Mouse (Mus musculus) liver, embryonic 13.5 days (tissue): ENCODE data around the gene Fam78b. TPM values are rescaled to one million over a fixed set of nuclear protein-coding genes. Genes with fewer than 3 reads are reported as not detected.

Experiments
- ATAC-seq: fragments of 200-750 bp; cut with Nextera tagmentation; 2 replicates; pipeline ENCODE4 v1.8.0; 2017; ENCODE audit warnings: low read depth, mild to moderate bottlenecking, moderate number of reproducible peaks, moderate library complexity
- DNase-seq: peaks from one replicate; pipeline ENCODE4 v3.0.0; 2022
- H3K27ac ChIP-seq: fragments of 300-500 bp; sonication (generic); 2 replicates; pipeline ENCODE4 v1.5.1; 2015; ENCODE audit warnings: moderate library complexity, mild to moderate bottlenecking, inconsistent platforms
- H3K27me3 ChIP-seq: fragments of 300-500 bp; sonication (generic); 2 replicates; pipeline ENCODE4 v1.6.1; 2015; ENCODE audit warnings: mild to moderate bottlenecking, inconsistent platforms
- H3K36me3 ChIP-seq: fragments of 300-500 bp; sonication (generic); 2 replicates; pipeline ENCODE4 v1.6.1; 2015; ENCODE audit warnings: mild to moderate bottlenecking, inconsistent platforms
- H3K4me1 ChIP-seq: fragments of 300-500 bp; sonication (generic); replicated peaks from 2 replicates; pipeline ENCODE4 v1.6.1; 2015; ENCODE audit warnings: inconsistent platforms
- H3K4me2 ChIP-seq: fragments of 300-500 bp; sonication (generic); 2 replicates; pipeline ENCODE4 v1.6.1; 2015; ENCODE audit warnings: inconsistent platforms, mild to moderate bottlenecking, moderate library complexity
- H3K4me3 ChIP-seq: fragments of 300-500 bp; sonication (generic); replicated peaks from 2 replicates; pipeline ENCODE4 v1.5.1; 2015; ENCODE audit warnings: mild to moderate bottlenecking, inconsistent platforms
- H3K9ac ChIP-seq: fragments of 300-500 bp; sonication (generic); 2 replicates; pipeline ENCODE4 v1.6.1; 2015; ENCODE audit warnings: mild to moderate bottlenecking, inconsistent platforms
- H3K9me3 ChIP-seq: fragments of 300-500 bp; sonication (generic); replicated peaks from 2 replicates; pipeline ENCODE4 v1.6.1; 2016; ENCODE audit warnings: inconsistent platforms
- WGBS: fragments of 180-500 bp; shearing (Covaris S2); methylation state at CpG from one replicate; pipeline ENCODE4 v1.1.7; 2015; ENCODE audit not compliant: insufficient replicate concordance; 5-methylcytosine and 5-hydroxymethylcytosine counted together
- polyA plus RNA-seq: library from polyadenylated mRNA; unstranded; fragments of >200 nt; fragmentation: Nextera tagmentation; extraction: Ambion mirVana; gene quantifications from 2 replicates; pipeline ENCODE4 v1.2.1, GENCODE M21; 2015

Gene Fam78b
- polyA plus RNA-seq, 1 experiment from 2014 or later: 0.07 TPM

- WGBS: 57% methylated on average over 1 of the region's 1 CpGs
These were observed 33.2 kb downstream of the Fam78b start for GRCm38 (mm10) chr1:167034435-167034834.

GRCm38 (mm10) chr1:167042558-167042957 lies 41.3 kb downstream of the Fam78b start:
- no peak overlapping the region for H3K4me3 ChIP-seq
- no peak for DNase-seq
- H3K9me3 ChIP-seq: no peaks in the 10 kb centered on the region
- no peak overlapping the region for H3K27ac ChIP-seq
- no peak overlapping the region for H3K4me2 ChIP-seq
- no peak for ATAC-seq
- H3K36me3 ChIP-seq: no peaks in the 10 kb centered on the region
- WGBS: 51% methylated on average over 6 of the region's 6 CpGs
- no peak overlapping the region for H3K9ac ChIP-seq
- no peaks in the 10 kb centered on the region for H3K4me1 ChIP-seq
- no peaks in the 10 kb centered on the region for H3K27me3 ChIP-seq

More at GRCm38 (mm10) chr1:167034435-167034834, 33.2 kb downstream of the Fam78b start:
- no peak for ATAC-seq
- Histone ChIP-seq H3K4me2 (no peak overlapping the region), H3K36me3 (no peaks in the 10 kb centered on the region), H3K4me3 (no peak overlapping the region), H3K9me3 (no peaks in the 10 kb centered on the region), H3K27me3 (no peaks in the 10 kb centered on the region), H3K9ac (no peak overlapping the region), H3K4me1 (no peaks in the 10 kb centered on the region), H3K27ac (no peak overlapping the region)
- DNase-seq: no peak

GRCm38 (mm10) chr1:167046169-167046927 lies 45.1 kb downstream of the Fam78b start:
- DNase-seq (no peak), ATAC-seq (no peak)
- no peak overlapping the region for H3K4me2 ChIP-seq
- no peak overlapping the region for H3K4me3 ChIP-seq
- H3K36me3 ChIP-seq: no peaks in the 10 kb centered on the region
- H3K4me1 ChIP-seq: no peaks in the 10 kb centered on the region
- 49% methylated on average over 10 of the region's 10 CpGs for WGBS
- no peak overlapping the region for H3K9ac ChIP-seq
- no peaks in the 10 kb centered on the region for H3K9me3 ChIP-seq
- no peaks in the 10 kb centered on the region for H3K27me3 ChIP-seq
- no peak overlapping the region for H3K27ac ChIP-seq

- ATAC-seq: no peak
- H3K4me3 ChIP-seq: no peak overlapping the region
- 67% methylated on average over 3 of the region's 3 CpGs for WGBS
These were observed 49.6 kb downstream of the Fam78b start for GRCm38 (mm10) chr1:167050859-167051258.

GRCm38 (mm10) chr1:167054029-167054428 lies 52.8 kb downstream of the Fam78b start:
- Histone ChIP-seq H3K27me3 (no peaks in the 10 kb centered on the region), H3K9ac (no peak overlapping the region), H3K27ac (no peak overlapping the region), H3K9me3 (no peaks in the 10 kb centered on the region), H3K4me1 (no peaks in the 10 kb centered on the region), H3K4me2 (no peak overlapping the region), H3K4me3 (no peak overlapping the region), H3K36me3 (no peaks in the 10 kb centered on the region)
- WGBS: 55% methylated on average over 7 of the region's 7 CpGs
- ATAC-seq (no peak), DNase-seq (no peak)

More at GRCm38 (mm10) chr1:167050859-167051258, 49.6 kb downstream of the Fam78b start:
- no peak overlapping the region for H3K4me2 ChIP-seq
- no peaks in the 10 kb centered on the region for H3K27me3 ChIP-seq
- no peaks in the 10 kb centered on the region for H3K4me1 ChIP-seq
- H3K9me3 ChIP-seq: no peaks in the 10 kb centered on the region
- no peaks in the 10 kb centered on the region for H3K36me3 ChIP-seq
- no peak overlapping the region for H3K9ac ChIP-seq
- H3K27ac ChIP-seq: no peak overlapping the region
- DNase-seq: no peak

- no peaks in the 10 kb centered on the region for H3K36me3 ChIP-seq
- DNase-seq (no peak), ATAC-seq (no peak)
- H3K27me3 ChIP-seq: no peaks in the 10 kb centered on the region
- H3K4me2 ChIP-seq: no peak overlapping the region
- 51% methylated on average over 5 of the region's 5 CpGs for WGBS
- no peaks in the 10 kb centered on the region for H3K4me1 ChIP-seq
- H3K9ac ChIP-seq: no peak overlapping the region
- no peaks in the 10 kb centered on the region for H3K9me3 ChIP-seq
- H3K27ac ChIP-seq: no peak overlapping the region
- H3K4me3 ChIP-seq: no peak overlapping the region
These were observed 56.3 kb downstream of the Fam78b start for GRCm38 (mm10) chr1:167057543-167057942.

- WGBS: 55% methylated on average over 9 of the region's 9 CpGs
These were observed 58.5 kb downstream of the Fam78b start for GRCm38 (mm10) chr1:167059550-167060285.

GRCm38 (mm10) chr1:167063971-167064370 lies 62.8 kb downstream of the Fam78b start:
- Histone ChIP-seq H3K27me3 (no peaks in the 10 kb centered on the region), H3K4me3 (no peak overlapping the region), H3K9me3 (no peaks in the 10 kb centered on the region), H3K9ac (no peak overlapping the region), H3K4me2 (no peak overlapping the region), H3K4me1 (no peaks in the 10 kb centered on the region), H3K36me3 (no peaks in the 10 kb centered on the region), H3K27ac (no peak overlapping the region)
- no peak for ATAC-seq
- 38% methylated on average over 4 of the region's 4 CpGs for WGBS
- DNase-seq: no peak

More at GRCm38 (mm10) chr1:167059550-167060285, 58.5 kb downstream of the Fam78b start:
- Histone ChIP-seq H3K9ac (no peak overlapping the region), H3K9me3 (no peaks in the 10 kb centered on the region), H3K27me3 (no peaks in the 10 kb centered on the region), H3K4me1 (no peaks in the 10 kb centered on the region), H3K36me3 (no peaks in the 10 kb centered on the region), H3K27ac (no peak overlapping the region), H3K4me3 (no peak overlapping the region), H3K4me2 (no peak overlapping the region)
- no peak for ATAC-seq
- DNase-seq: no peak

GRCm38 (mm10) chr1:167065541-167065940 lies 64.3 kb downstream of the Fam78b start:
- Histone ChIP-seq H3K4me3 (no peak overlapping the region), H3K36me3 (no peaks in the 10 kb centered on the region), H3K9ac (no peak overlapping the region), H3K4me2 (no peak overlapping the region), H3K27me3 (no peaks in the 10 kb centered on the region), H3K9me3 (no peaks in the 10 kb centered on the region), H3K27ac (no peak overlapping the region), H3K4me1 (no peaks in the 10 kb centered on the region)
- ATAC-seq: no peak
- DNase-seq: no peak
- WGBS: 33% methylated on average over 4 of the region's 4 CpGs

- H3K27me3 ChIP-seq: no peaks in the 10 kb centered on the region
- no peaks in the 10 kb centered on the region for H3K4me1 ChIP-seq
- H3K4me3 ChIP-seq: no peak overlapping the region
- no peak overlapping the region for H3K27ac ChIP-seq
- H3K9me3 ChIP-seq: no peaks in the 10 kb centered on the region
- H3K9ac ChIP-seq: no peak overlapping the region
- no peaks in the 10 kb centered on the region for H3K36me3 ChIP-seq
- ATAC-seq (no peak), DNase-seq (no peak)
- no peak overlapping the region for H3K4me2 ChIP-seq
- WGBS: 56% methylated on average over 10 of the region's 10 CpGs
These were observed 64.8 kb downstream of the Fam78b start for GRCm38 (mm10) chr1:167065986-167066385.

- no peak for ATAC-seq
- no peaks in the 10 kb centered on the region for H3K4me1 ChIP-seq
- H3K27ac ChIP-seq: no peak overlapping the region
- no peaks in the 10 kb centered on the region for H3K36me3 ChIP-seq
- H3K27me3 ChIP-seq: no peaks in the 10 kb centered on the region
- DNase-seq: no peak
- 68% methylated on average over 9 of the region's 9 CpGs for WGBS
- no peaks in the 10 kb centered on the region for H3K9me3 ChIP-seq
- no peak overlapping the region for H3K4me3 ChIP-seq
- no peak overlapping the region for H3K9ac ChIP-seq
- no peak overlapping the region for H3K4me2 ChIP-seq
These were observed 65.7 kb downstream of the Fam78b start for GRCm38 (mm10) chr1:167066933-167067341.
